Mouse (Mus musculus) heart, postnatal 0 days (tissue): ENCODE results near the gene Adarb2. TPM values are rescaled to one million over a fixed set of nuclear protein-coding genes. Genes with fewer than 3 reads are reported as not detected.
A peak's percentile ranks its signal among the peaks of the same experiment; 100 is the strongest.

Source experiments
- ATAC-seq: fragments of 200-750 bp; cut with Nextera tagmentation; 2 replicates; pipeline ENCODE4 v1.8.0; 2017; ENCODE audit warnings: low read depth, moderate number of reproducible peaks, moderate library complexity; ENCODE audit not compliant: insufficient read depth
- DNase-seq: peaks from one replicate; pipeline ENCODE4 v3.0.0-alpha.2; 2016; ENCODE audit warnings: low spot score
- H3K27ac ChIP-seq: fragments of 300-500 bp; sonication (generic); 2 replicates; pipeline ENCODE4 v1.5.1; 2014; ENCODE audit warnings: low read depth, mild to moderate bottlenecking
- H3K27me3 ChIP-seq: fragments of 300-500 bp; sonication (generic); 2 replicates; pipeline ENCODE4 v1.6.1; 2014; ENCODE audit warnings: low read length, mixed read lengths; ENCODE audit not compliant: control insufficient read depth, insufficient read depth
- H3K36me3 ChIP-seq: fragments of 300-500 bp; sonication (generic); replicated peaks from 2 replicates; pipeline ENCODE4 v1.6.1; 2014; ENCODE audit warnings: low read length, mixed read lengths; ENCODE audit not compliant: control insufficient read depth, insufficient read depth
- H3K4me1 ChIP-seq: fragments of 300-500 bp; sonication (generic); 2 replicates; pipeline ENCODE4 v1.6.1; 2014; ENCODE audit warnings: antibody characterized with exemption; ENCODE audit not compliant: control insufficient read depth, insufficient read depth
- H3K4me2 ChIP-seq: fragments of 300-500 bp; sonication (generic); 2 replicates; pipeline ENCODE4 v1.6.1; 2014; ENCODE audit warnings: low read depth, mild to moderate bottlenecking, low read length, moderate library complexity
- H3K4me3 ChIP-seq: fragments of 300-500 bp; sonication (generic); 2 replicates; pipeline ENCODE4 v1.5.1; 2014; ENCODE audit warnings: low read depth, low read length
- H3K9ac ChIP-seq: fragments of 300-500 bp; sonication (generic); replicated peaks from 2 replicates; pipeline ENCODE4 v1.6.1; 2014; ENCODE audit warnings: low read depth, low read length, mixed read lengths
- H3K9me3 ChIP-seq: fragments of 300-500 bp; sonication (generic); replicated peaks from 2 replicates; pipeline ENCODE4 v1.6.1; 2016; ENCODE audit warnings: low read length; ENCODE audit not compliant: control insufficient read depth
- CTCF ChIP-seq: IDR thresholded peaks from 2 replicates; pipeline ENCODE4 v1.5.1; 2016; ENCODE audit warnings: antibody characterized with exemption, control low read depth, low read depth
- EP300 ChIP-seq: IDR thresholded peaks from 2 replicates; pipeline ENCODE4 v1.6.1; 2016; ENCODE audit warnings: antibody characterized with exemption, low read depth
- WGBS: fragments of 180-500 bp; shearing (Covaris S2); extraction: QIAGEN DNeasy Blood & Tissue Kit; methylation state at CpG from one replicate; pipeline ENCODE4 v1.1.7; 2014; 5-methylcytosine and 5-hydroxymethylcytosine counted together
- polyA plus RNA-seq: library from polyadenylated mRNA; unstranded; fragments of >200 nt; fragmentation: Nextera tagmentation; extraction: Ambion mirVana; gene quantifications from 2 replicates; pipeline ENCODE4 v1.2.1, GENCODE M21; 2015
- total RNA-seq: library from RNA; depleted of rRNA; stranded (reverse); fragments of >200 nt; gene quantifications from 2 replicates; pipeline ENCODE4 v1.2.3, GENCODE M21; 2014; ENCODE audit warnings: low replicate concordance

Adarb2 gene
- total and polyA plus RNA-seq, 2 experiments from 2014 or later, result not detected

- Histone ChIP-seq H3K4me1 (no peaks in the 10 kb centered on the region), H3K9me3 (no peaks in the 10 kb centered on the region), H3K9ac (no peak overlapping the region), H3K27me3 (no peaks in the 10 kb centered on the region), H3K36me3 (no peaks in the 10 kb centered on the region), H3K4me2 (no peak overlapping the region), H3K4me3 (no peak overlapping the region), H3K27ac (no peak overlapping the region)
- ATAC-seq, result no peak
- no peak for DNase-seq
- no peak for TF ChIP-seq EP300
- 76% methylated on average over 10 of the region's 10 CpGs for WGBS
Observed at GRCm38 (mm10) chr13:8729972-8730645, 527.4 kb downstream of the Adarb2 start.

DNA sequence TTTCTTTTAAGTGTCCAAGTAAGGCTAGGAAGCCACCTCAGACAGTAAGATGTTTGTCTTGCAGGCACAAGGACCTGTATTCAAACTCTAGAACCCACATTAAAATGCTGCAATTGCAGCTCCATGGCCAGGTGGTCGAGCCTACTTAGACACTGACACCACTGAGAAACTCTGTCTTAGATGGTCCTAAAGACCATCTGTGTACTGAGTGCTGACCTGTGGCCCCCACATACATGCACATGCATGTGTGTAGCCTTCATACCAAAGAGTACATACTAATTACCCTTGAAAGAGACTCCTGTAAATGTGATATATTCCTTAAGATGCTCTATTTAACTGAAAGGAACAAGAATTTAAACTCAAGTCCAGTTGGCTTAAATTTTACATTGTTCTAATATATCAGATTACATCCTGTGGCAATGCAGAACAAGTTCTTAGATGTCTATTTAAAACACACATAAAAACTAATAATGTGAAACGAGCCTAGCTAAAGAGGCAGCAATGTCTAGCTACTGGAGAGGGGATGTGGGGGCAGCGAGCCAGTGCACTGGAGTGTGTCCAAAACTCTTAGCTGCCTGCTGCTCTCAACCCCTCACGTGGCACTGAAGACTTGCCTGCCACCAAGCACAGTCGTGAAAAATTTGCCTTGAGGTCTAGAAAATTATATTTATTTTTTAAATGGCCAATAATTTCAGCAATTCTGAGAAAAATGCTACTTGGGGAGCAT, 534.6 kb downstream of the Adarb2 start:
- DNase-seq, result no peak
- no peak for ATAC-seq

GRCm38 (mm10) chr13:8742792-8743191, 540.1 kb downstream of the Adarb2 start:
- no peak for TF ChIP-seq CTCF
- TF ChIP-seq EP300, result no peak

More for the DNA sequence above, 534.6 kb downstream of the Adarb2 start:
- Histone ChIP-seq H3K27ac (no peak overlapping the region), H3K9me3 (no peaks in the 10 kb centered on the region), H3K4me1 (no peaks in the 10 kb centered on the region), H3K4me3 (no peak overlapping the region), H3K27me3 (no peaks in the 10 kb centered on the region), H3K4me2 (no peak overlapping the region), H3K9ac (no peak overlapping the region), H3K36me3 (no peaks in the 10 kb centered on the region)
- 44% methylated on average over 5 of the region's 5 CpGs for WGBS
- no peak for TF ChIP-seq CTCF
- TF ChIP-seq EP300, result no peak

GRCm38 (mm10) chr13:8744565-8744964, 541.9 kb downstream of the Adarb2 start:
- 35% methylated on average over 3 of the region's 3 CpGs for WGBS
- no peak for DNase-seq
- Histone ChIP-seq H3K4me1 (no peaks in the 10 kb centered on the region), H3K4me3 (no peak overlapping the region), H3K27ac (no peak overlapping the region), H3K9me3 (no peaks in the 10 kb centered on the region), H3K4me2 (no peak overlapping the region), H3K9ac (no peak overlapping the region), H3K36me3 (no peaks in the 10 kb centered on the region), H3K27me3 (no peaks in the 10 kb centered on the region)
- TF ChIP-seq CTCF (peak; percentile 53), EP300 (no peak)
- no peak for ATAC-seq

More at GRCm38 (mm10) chr13:8742792-8743191, 540.1 kb downstream of the Adarb2 start:
- Histone ChIP-seq H3K9me3 (no peaks in the 10 kb centered on the region), H3K4me2 (no peak overlapping the region), H3K36me3 (no peaks in the 10 kb centered on the region), H3K4me3 (no peak overlapping the region), H3K27me3 (no peaks in the 10 kb centered on the region), H3K27ac (no peak overlapping the region), H3K9ac (no peak overlapping the region), H3K4me1 (no peaks in the 10 kb centered on the region)
- 81% methylated on average over 5 of the region's 5 CpGs for WGBS
- no peak for DNase-seq
- ATAC-seq, result no peak

GRCm38 (mm10) chr13:8745596-8745995, 542.9 kb downstream of the Adarb2 start:
- 18% methylated on average over 4 of the region's 4 CpGs for WGBS
- H3K4me1 ChIP-seq, result no peaks in the 10 kb centered on the region
- DNase-seq (no peak), ATAC-seq (no peak)
- H3K27ac ChIP-seq, result no peak overlapping the region
- no peaks in the 10 kb centered on the region for H3K27me3 ChIP-seq
- no peaks in the 10 kb centered on the region for H3K36me3 ChIP-seq
- H3K4me3 ChIP-seq, result no peak overlapping the region
- H3K9ac ChIP-seq, result no peak overlapping the region
- H3K9me3 ChIP-seq, result no peaks in the 10 kb centered on the region
- no peak for TF ChIP-seq CTCF
- TF ChIP-seq EP300, result no peak
- no peak overlapping the region for H3K4me2 ChIP-seq
